Mouse (Mus musculus) embryonic facial prominence, embryonic 10.5 days (tissue): Measurements from ENCODE around the gene Cdc42. TPM values are rescaled to one million over a fixed set of nuclear protein-coding genes. Genes with fewer than 3 reads are reported as not detected.

Source experiments
- DNase-seq: peaks from one replicate; pipeline ENCODE4 v3.0.0-alpha.2; 2017; ENCODE audit warnings: low spot score
- H3K27ac ChIP-seq: fragments of 300-500 bp; sonication (generic); replicated peaks from 2 replicates; pipeline ENCODE4 v1.5.1; 2016; ENCODE audit warnings: mild to moderate bottlenecking
- H3K27me3 ChIP-seq: fragments of 300-500 bp; sonication (generic); replicated peaks from 2 replicates; pipeline ENCODE4 v1.6.1; 2016; ENCODE audit warnings: low read depth, mild to moderate bottlenecking; ENCODE audit not compliant: poor library complexity, severe bottlenecking
- H3K36me3 ChIP-seq: fragments of 300-500 bp; sonication (generic); replicated peaks from 2 replicates; pipeline ENCODE4 v1.6.1; 2016; ENCODE audit warnings: mild to moderate bottlenecking, moderate library complexity
- H3K4me1 ChIP-seq: fragments of 300-500 bp; sonication (generic); 2 replicates; pipeline ENCODE4 v1.6.1; 2016
- H3K4me3 ChIP-seq: fragments of 300-500 bp; sonication (generic); 2 replicates; pipeline ENCODE4 v1.5.1; 2016; ENCODE audit warnings: mild to moderate bottlenecking, moderate library complexity
- H3K9me3 ChIP-seq: fragments of 300-500 bp; sonication (generic); 2 replicates; pipeline ENCODE4 v1.6.1; 2016; ENCODE audit warnings: mild to moderate bottlenecking
- WGBS: fragments of 180-500 bp; shearing (Covaris S2); methylation state at CpG from one replicate; pipeline ENCODE4 v1.1.7; 2016; 5-methylcytosine and 5-hydroxymethylcytosine counted together
- polyA plus RNA-seq: library from polyadenylated mRNA; unstranded; fragments of >200 nt; fragmentation: Nextera tagmentation; extraction: Ambion mirVana; gene quantifications from 2 replicates; pipeline ENCODE4 v1.2.1, GENCODE M21; 2016

The Cdc42 gene
- polyA plus RNA-seq, 1 experiment from 2014 or later = 585 TPM

DNA sequence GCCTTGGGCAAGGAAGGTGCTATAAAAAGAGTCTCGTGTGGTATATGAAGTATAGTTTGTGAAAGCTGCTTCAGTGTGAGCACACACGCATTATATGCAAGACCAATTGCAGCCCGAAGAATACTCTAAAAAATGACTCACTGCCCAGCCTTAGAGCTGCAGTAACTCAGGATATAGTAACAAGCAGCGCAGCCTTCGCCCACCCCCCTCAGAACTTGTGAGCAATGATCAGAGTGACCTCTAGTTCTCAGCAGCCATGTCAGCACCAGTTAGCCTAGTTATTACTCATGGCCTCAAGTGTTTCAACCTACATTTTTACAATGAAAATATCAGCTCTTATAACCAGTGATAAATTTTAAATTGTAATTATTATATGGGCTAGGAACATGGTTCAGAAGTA is 21.1 kb downstream of the Cdc42 start:
- H3K4me3 ChIP-seq = no peak overlapping the region
- peaks cover 53% of the 10 kb centered on the region for H3K36me3 ChIP-seq
- WGBS = 91% methylated on average over 5 of the region's 5 CpGs
- no peaks in the 10 kb centered on the region for H3K27me3 ChIP-seq
- DNase-seq = no peak
- no peaks in the 10 kb centered on the region for H3K9me3 ChIP-seq
- no peaks in the 10 kb centered on the region for H3K4me1 ChIP-seq
- H3K27ac ChIP-seq = no peak overlapping the region

DNA sequence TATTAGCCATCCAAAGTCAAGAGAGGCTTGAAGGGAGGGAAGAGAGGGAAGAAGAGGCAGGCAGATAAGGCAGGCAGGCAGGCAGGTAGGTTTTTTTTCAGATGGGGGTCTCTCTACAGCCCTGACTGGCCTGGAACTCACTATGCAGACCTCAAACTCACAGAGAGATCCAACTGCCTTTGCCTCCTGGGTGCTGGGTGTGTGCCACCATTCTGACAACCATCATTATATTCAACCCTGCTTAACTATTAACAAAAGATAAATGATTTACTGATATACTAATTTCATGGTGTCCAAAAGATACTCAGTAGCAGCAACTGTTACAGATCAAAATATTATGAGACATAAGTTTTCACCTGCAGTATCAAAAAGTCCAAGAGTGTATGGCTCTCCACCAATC is 25.5 kb downstream of the Cdc42 start:
- Histone ChIP-seq H3K36me3 (peaks cover 89% of the 10 kb centered on the region), H3K27ac (no peak overlapping the region), H3K4me1 (no peaks in the 10 kb centered on the region), H3K9me3 (no peaks in the 10 kb centered on the region), H3K27me3 (no peaks in the 10 kb centered on the region), H3K4me3 (no peak overlapping the region)
- DNase-seq = no peak

DNA sequence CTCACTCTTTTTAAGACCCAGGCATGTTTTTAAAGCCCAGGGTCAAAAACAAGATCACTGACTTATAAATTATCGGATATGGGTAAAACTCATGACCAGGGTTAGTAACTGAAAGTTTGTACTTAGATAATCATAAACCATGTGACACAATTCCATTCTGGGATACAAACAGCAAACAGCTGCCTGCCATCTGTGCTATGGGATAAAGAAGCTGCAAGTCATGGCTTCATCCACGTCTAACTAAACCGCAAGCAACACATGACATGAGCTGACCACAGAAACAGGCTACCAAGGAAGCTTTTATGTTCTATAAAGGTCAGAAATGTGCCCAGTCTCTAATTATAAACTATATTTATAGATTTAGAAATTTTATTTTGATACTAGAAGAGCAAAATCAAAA is 31.0 kb downstream of the Cdc42 start:
- H3K4me3 ChIP-seq = no peak overlapping the region
- no peaks in the 10 kb centered on the region for H3K27me3 ChIP-seq
- DNase-seq = no peak
- 92% methylated on average over 3 of the region's 3 CpGs for WGBS
- no peak overlapping the region for H3K27ac ChIP-seq
- H3K36me3 ChIP-seq = peaks cover 96% of the 10 kb centered on the region
- H3K9me3 ChIP-seq = no peaks in the 10 kb centered on the region
- H3K4me1 ChIP-seq = no peaks in the 10 kb centered on the region

DNA sequence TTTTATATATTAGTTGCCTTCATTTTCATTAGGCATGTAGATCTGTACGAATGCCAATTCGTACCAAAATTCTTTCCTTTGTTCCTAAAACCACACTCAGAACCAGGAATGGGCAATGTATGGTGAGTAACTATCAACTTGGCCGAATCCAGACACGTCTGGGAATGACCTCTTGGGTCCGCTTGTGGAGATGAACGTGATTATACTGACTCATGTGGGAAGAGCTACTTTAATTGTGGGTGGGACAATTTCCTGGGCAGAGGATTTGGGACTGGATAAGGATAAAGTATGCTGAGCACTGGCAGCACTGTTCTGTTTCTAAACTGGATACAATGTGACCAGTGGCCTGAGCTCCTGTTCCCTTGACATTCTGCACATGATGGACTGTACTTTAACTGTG is 32.6 kb downstream of the Cdc42 start:
- DNase-seq = no peak
- Histone ChIP-seq H3K9me3 (no peaks in the 10 kb centered on the region), H3K36me3 (peaks cover 96% of the 10 kb centered on the region), H3K27me3 (no peaks in the 10 kb centered on the region), H3K4me1 (no peaks in the 10 kb centered on the region), H3K4me3 (no peak overlapping the region), H3K27ac (no peak overlapping the region)
- WGBS = 89% methylated on average over 6 of the region's 6 CpGs

DNA sequence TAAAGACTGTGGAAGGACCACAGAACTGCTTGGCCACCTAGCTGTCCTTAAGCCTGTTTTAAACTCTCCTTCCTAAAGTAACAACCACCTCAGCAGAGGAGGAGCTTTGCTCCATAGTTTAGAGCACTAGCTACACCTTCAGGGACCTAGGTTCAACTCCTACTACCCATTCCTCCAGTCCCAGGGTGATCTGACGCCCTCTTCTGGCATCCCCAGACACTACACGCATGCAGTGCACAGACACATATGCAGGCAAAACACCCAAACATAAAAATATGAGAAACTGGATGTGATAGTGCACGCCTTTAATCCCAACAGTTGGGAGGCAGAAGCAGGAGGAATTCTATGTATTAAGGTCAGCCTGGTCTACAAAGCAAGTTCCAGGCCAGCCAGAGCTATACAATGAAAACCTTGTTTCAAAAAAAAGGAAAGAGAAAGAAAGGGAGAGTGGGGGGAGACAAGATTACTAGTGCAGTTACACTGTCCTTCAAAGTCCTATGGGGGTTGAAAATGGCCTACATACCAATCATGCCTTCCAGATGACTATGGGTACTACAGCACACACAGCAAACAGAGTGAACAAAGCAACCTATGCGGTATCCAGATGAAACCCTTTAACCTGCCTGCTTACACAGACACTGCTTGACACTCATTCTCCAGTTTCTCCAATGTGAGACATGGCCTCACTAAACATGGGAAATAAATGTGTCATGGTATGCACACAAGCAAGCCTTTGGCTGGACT is 41.3 kb downstream of the Cdc42 start:
- Histone ChIP-seq H3K9me3 (no peaks in the 10 kb centered on the region), H3K4me3 (no peak overlapping the region), H3K27ac (no peak overlapping the region), H3K36me3 (peaks cover 53% of the 10 kb centered on the region), H3K27me3 (no peaks in the 10 kb centered on the region), H3K4me1 (peaks cover 8% of the 10 kb centered on the region; the same call in 1 of the 2 replicates)
- 81% methylated on average over 4 of the region's 4 CpGs for WGBS
- no peak for DNase-seq

DNA sequence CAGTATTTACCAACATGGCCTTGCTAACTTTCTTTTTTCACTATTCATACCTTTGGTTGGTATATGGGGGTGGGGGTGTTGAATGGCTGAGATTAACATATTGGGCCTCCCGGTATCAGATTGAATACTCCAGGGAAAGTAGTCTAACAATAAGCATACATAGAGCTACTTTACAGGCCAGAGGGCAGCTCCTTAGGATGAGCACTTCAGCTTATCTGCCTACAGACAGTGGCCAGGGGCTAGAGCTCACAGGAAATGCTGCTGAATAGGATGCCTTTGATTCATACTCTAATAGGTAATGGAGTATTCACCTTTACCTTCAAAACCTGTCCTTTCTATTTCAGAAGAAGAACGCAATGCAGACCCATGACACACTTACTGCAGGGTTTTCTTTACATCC is 42.5 kb downstream of the Cdc42 start:
- peaks cover 14% of the 10 kb centered on the region; the same call in 1 of the 2 replicates for H3K4me1 ChIP-seq
- H3K27me3 ChIP-seq = no peaks in the 10 kb centered on the region
- no peak for DNase-seq
- H3K36me3 ChIP-seq = peaks cover 53% of the 10 kb centered on the region
- H3K27ac ChIP-seq = no peak overlapping the region
- no peaks in the 10 kb centered on the region for H3K9me3 ChIP-seq
- 92% methylated on average over 2 of the region's 2 CpGs for WGBS
- H3K4me3 ChIP-seq = no peak overlapping the region

DNA sequence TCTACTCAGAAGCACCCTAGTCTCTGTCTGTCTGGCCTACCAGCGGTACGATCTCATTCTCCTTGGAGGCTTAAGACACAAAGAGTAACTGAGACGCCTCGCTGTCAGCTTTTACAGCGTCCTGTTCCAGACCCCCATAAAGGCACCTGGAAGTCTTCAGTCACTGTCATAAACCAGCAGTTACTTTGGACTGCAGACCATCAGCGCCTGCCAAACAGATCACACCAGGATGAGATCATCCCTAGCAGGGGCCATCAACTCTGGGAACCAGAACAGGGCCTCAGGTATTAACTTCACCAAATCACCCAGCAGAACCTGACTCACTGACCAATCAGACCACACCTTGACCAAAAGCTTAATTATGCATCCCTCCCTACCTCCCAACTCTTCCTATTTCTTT is 43.0 kb downstream of the Cdc42 start:
- no peak overlapping the region for H3K4me3 ChIP-seq
- peaks cover 14% of the 10 kb centered on the region; the same call in 1 of the 2 replicates for H3K4me1 ChIP-seq
- WGBS = 67% methylated on average over 6 of the region's 6 CpGs
- no peaks in the 10 kb centered on the region for H3K27me3 ChIP-seq
- no peak overlapping the region for H3K27ac ChIP-seq
- no peaks in the 10 kb centered on the region for H3K9me3 ChIP-seq
- peaks cover 51% of the 10 kb centered on the region for H3K36me3 ChIP-seq
- no peak for DNase-seq

DNA sequence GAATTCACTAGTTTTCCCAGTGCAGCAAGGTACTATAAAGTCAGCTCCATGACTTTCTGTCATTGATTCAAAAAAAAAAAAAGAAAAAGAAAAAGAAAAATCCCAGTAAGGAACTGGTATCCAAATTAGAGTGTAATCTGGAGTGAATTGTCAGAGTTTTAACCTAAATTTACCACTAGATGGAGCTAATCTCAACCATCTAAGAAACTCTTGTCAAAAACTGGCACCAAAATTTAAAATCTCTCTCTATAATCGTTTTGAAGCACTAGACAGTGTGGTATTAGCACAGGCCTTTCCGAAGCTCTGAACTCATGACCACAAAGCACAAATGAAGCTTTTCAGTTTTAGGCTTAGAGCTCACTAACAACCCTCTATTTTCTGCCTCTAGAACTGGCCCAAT is 44.0 kb downstream of the Cdc42 start:
- Histone ChIP-seq H3K9me3 (no peaks in the 10 kb centered on the region), H3K36me3 (peaks cover 40% of the 10 kb centered on the region), H3K27me3 (no peaks in the 10 kb centered on the region), H3K4me1 (peaks cover 14% of the 10 kb centered on the region; the same call in 1 of the 2 replicates), H3K4me3 (no peak overlapping the region), H3K27ac (no peak overlapping the region)
- DNase-seq = no peak
- WGBS = 67% methylated on average over 2 of the region's 2 CpGs

DNA sequence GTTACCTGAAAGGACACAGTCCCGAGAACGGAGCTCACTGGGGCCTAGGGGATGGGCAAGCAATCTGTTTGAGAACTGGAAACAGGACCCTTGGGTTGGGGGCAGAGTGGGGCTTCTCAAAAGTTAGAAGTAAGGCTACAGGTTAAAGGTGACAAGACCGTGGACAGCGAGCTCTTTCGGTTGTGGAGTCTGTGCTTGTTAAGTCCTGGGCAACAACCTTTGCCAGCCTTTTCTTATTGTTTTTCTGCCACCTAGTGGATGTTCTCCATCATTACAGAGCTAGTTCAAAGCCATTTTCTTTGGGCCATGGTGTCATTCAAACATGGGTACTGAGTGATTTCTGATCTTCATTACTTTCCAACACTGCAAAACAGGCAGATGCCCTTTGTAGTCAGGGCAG is 49.1 kb downstream of the Cdc42 start:
- H3K4me3 ChIP-seq = no peak overlapping the region
- peaks cover 29% of the 10 kb centered on the region; the same call in 1 of the 2 replicates for H3K4me1 ChIP-seq
- DNase-seq = no peak
- peaks cover 20% of the 10 kb centered on the region for H3K36me3 ChIP-seq
- H3K27ac ChIP-seq = no peak overlapping the region
- 66% methylated on average over 5 of the region's 5 CpGs for WGBS
- H3K27me3 ChIP-seq = no peaks in the 10 kb centered on the region
- no peaks in the 10 kb centered on the region for H3K9me3 ChIP-seq

DNA sequence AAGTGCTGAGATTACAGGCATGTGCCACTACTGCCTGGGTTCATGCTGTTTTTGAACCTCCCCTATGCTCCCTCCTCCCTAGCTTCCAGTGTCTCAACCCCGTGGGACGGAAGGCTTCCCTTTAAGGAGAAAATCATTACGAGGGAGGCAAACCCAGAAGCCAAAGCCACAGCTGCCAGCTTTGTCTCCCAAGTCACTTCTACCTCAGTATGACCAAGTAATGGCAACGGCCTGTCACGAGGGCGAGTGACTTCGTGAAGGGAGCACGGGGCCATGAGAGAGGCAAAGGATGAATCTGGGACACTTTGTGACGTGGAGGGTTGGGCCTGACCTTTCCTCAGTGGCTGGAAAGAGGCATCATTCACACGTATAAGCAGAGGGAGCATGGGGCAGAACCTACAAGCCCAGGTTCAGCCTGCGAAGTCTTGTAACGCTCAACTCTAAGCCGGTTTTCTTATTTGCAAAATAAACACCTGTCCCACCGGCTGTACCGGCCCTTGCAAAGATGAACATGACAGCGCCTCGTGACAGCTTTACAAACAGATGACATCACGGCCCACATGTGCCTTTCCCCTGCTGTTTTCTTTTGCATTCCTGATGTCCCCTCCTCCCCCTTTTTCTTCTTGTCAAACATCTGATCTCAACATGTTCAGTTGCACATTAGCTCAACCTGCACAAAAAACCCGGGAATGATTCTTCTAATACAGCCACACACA is 50.4 kb downstream of the Cdc42 start:
- Histone ChIP-seq H3K4me1 (peaks cover 39% of the 10 kb centered on the region), H3K27me3 (no peaks in the 10 kb centered on the region), H3K27ac (no peak overlapping the region), H3K9me3 (no peaks in the 10 kb centered on the region), H3K36me3 (peaks cover 20% of the 10 kb centered on the region), H3K4me3 (no peak overlapping the region)
- DNase-seq = no peak
- 83% methylated on average over 19 of the region's 19 CpGs for WGBS

DNA sequence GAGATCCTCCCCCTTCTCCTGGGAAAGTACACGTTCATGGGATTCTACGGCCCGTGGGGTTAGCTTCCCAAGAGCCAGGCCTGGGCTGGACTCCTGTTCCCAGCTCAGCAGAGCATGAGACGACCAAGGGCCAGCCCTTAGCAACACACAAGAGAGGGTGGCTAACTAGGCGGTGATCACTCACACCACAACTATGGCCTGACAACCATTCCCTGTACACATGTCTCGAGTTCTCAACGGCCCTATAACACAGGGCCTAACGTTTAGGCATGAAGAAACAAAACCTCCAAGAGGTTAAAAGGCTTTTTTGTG is 51.0 kb downstream of the Cdc42 start:
- peaks cover 20% of the 10 kb centered on the region for H3K36me3 ChIP-seq
- no peaks in the 10 kb centered on the region for H3K9me3 ChIP-seq
- H3K4me3 ChIP-seq = no peak overlapping the region
- peak overlapping the region; percentile 54; the same call in 1 of the 2 replicates for H3K27ac ChIP-seq
- H3K27me3 ChIP-seq = no peaks in the 10 kb centered on the region
- 72% methylated on average over 8 of the region's 8 CpGs for WGBS
- peaks cover 45% of the 10 kb centered on the region for H3K4me1 ChIP-seq
- no peak for DNase-seq

DNA sequence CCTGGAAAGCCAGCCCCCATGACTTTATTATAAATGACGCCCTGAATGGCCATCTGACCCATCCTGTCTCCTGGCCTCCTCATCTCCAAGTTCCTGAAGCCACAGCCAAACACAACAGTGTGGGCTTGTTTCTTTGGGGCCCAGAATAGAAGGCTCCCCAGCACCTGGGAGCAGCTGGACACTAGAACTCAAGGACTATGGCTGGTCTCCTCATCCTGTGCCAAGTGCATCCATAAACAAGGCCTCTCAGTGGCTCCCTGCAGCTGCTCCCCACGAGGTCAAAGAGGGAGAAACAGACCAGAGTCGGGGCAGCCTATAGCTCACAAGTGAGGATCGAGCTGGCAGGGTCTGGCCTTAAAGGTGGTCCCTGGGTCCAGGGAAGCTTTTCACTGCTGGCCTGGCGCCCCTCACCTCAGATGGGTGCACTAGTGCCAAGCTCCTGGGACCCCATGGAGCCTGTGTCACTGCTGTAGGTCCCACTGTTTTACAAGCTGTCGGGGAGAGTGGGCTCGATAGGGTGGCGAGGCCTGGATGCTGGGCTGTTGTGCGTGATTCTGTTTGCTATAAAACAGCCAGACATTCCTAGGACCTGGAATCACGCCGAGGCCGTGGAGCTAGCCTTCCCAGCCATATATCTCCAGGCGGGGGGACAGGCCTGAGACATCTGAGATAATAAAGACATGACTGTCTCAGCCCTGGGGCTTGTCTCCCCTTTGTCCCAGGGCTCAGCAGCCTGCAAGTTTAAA is 51.5 kb downstream of the Cdc42 start:
- Histone ChIP-seq H3K27ac (peak overlapping the region; percentile 54; the same call in 1 of the 2 replicates), H3K4me1 (peaks cover 48% of the 10 kb centered on the region), H3K9me3 (no peaks in the 10 kb centered on the region), H3K4me3 (no peak overlapping the region), H3K36me3 (peaks cover 19% of the 10 kb centered on the region), H3K27me3 (no peaks in the 10 kb centered on the region)
- no peak for DNase-seq
- 85% methylated on average over 13 of the region's 13 CpGs for WGBS
